Mouse (Mus musculus) lung, adult 18-20 months (tissue): ENCODE results near the gene Reep6.
"Not testable (repeated sequence)": the region's sequence is repeated elsewhere in the genome, so short reads cannot be mapped to it uniquely, and the experiment has no call there.

Experiments used
- DNase-seq, 2 experiments: peaks; one replicate each; pipeline ENCODE4 v3.0.0; 2022; ENCODE audit warnings: mixed read lengths in 2 of 2

Gene Reep6

DNA sequence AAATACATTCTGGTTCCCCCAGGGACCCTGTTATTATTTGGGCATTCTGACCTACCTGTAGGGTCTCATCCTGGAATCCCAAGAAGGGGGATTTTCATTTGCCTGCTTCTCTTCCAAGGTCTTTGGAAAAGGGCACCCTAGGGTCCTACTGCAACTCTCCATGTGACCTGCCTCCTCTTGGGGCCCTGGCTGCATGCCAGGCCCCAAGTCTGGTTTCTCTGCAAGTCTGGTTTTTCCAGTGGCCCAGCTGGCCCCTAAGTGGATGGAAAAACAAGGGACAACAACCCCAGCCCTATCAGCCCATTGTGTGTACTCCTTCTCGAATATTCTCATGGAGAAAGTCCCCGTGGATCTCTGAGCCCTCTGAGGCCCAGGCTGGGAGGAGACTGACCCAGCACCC is 1.1 kb downstream of the Reep6 start:
- peak; percentile 57 to 66 for DNase-seq

DNA sequence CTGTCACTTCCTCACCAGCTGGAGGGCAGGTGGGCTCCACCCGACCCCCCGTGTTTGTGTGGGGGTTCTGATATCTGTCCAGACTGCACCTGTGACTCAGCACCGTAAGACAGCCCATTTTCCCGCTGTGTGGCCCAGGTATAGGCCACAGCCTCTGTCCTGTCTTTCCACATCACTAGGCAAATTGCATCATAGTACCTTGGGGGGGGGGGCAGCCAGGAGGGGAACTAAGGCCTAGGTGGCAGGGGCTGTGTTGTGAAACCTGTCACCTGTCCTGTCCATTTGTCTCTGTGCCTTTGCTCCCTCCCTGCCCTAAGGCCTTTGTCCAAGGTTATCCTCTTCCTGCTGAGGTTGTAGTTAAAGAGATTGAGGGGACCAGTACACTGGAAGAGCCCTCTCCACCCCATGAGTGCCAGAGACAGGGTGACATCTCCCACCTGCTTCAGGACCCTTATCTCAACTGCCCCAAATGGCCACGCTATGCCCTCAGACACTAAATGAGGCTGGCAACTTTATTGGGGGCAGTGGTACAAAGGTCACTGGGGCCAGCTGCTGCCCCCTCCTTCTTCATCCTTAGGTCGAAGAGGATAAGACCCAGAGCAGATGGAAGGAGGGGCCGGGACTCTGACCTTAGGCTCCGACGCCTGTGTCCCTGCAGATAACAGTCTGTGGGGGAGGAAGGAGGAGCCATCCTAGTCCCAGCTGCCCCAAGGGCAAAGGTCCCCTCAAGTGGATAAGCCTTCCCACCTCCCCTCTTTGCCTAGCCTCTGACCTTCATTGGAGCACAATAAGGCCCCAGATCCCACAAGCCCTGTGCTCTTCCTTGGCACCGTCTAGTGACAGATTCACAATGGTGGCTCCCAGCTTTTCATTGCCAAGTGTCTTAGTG is 2.1 kb downstream of the Reep6 start:
- DNase-seq, result peak in 1 of 2 experiments; percentile 49

DNA sequence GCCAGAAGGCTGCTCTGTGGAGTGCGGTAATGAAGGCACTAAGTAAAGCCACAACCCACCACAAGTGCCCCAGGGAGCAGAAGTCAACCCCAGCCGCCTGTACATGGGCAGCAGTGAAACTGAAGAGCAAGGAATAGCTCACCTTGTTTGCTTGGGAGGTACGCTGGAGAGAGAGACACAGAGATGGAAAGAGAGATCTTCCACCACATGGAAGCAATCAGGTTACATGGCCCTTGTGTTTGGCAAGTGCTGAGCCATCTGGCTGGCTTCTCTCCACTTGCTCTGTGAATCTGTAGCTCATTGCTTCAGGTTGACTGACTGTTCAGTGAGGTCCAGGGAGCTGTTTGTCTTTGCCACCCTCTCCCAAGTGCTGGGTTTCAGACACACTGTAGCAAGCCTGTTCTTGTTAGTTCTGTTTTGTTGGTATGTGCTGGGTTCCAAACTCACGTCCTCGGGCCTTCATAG is 2.8 kb downstream of the Reep6 start:
- no peak for DNase-seq

DNA sequence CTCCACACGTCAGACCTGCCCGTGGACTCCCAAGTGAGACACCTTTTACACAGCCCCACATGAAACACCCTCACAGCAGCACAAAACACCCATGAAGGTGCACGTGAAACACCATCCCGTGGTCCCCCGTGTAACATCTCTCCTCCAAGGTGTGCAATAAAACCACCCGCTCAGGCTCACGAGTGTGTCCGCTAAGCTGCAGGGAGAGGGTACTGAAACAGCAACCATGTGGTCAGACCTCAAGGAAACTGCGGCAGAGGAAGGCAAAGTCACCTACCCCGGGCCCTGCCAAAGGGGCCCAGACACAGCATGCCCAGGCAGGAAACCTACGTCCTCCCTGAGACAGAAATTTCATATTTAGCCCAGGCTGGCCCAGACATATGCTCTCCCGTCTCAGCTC is 6.5 kb downstream of the Reep6 start:
- no peak for DNase-seq

DNA sequence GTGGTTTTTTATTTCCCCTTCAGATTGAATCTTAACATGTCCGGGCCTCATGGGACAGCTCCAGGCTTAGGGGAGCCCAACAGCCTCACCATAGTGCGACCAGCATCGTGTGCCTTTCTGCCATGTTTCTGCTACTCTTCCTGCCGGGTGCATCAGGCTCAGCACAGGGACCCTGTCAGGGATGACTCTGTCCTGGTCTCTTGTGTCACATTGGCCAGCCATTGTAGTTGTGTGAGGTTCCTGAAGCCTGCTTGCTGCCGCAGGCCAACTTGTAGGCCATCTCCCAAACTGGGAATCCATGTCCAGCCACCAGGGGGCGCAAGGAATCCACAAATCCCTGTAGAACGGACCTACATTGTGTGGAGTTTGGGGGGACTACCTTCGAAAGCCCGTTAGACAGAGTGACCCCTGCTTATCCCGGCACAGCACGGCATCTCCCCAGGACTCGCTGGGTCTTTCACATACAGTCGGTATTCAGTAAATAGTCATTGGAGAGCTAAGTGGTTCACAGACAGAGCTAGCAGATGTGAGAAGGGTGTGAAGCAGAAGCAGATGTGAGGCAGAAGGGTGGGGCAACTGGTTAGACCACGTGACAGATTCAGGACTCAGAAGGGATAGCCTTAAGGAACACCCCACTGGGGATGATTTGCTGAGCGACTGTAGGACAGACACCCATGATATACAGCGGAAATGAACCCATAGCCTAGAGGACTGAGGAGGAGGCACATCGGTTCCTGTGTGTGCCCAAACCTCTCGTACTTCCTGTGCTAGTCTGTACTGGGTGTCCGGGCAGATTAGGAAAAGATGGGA is 10.4 kb downstream of the Reep6 start:
- DNase-seq, result peak; percentile 82

DNA sequence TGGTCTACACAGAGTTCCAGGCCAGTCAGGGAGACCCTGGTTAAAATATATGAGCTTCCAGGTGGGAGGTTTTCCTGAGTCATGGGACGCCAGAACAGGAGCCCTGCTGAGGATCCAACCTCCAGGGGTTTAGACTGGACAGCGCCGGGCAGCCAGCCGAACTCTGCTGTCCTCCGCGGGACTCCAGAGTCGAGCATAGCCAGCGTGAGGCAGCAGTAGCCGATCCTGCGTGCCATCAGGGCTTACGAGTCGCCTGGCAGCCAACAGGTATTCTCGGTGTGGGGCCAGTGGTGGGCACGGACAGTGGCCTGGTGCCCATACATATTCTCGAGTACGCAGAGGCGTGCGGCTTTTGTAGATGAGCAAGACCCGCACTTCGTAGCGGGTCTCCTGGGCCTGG is 11.3 kb downstream of the Reep6 start:
- DNase-seq, result no peak

DNA sequence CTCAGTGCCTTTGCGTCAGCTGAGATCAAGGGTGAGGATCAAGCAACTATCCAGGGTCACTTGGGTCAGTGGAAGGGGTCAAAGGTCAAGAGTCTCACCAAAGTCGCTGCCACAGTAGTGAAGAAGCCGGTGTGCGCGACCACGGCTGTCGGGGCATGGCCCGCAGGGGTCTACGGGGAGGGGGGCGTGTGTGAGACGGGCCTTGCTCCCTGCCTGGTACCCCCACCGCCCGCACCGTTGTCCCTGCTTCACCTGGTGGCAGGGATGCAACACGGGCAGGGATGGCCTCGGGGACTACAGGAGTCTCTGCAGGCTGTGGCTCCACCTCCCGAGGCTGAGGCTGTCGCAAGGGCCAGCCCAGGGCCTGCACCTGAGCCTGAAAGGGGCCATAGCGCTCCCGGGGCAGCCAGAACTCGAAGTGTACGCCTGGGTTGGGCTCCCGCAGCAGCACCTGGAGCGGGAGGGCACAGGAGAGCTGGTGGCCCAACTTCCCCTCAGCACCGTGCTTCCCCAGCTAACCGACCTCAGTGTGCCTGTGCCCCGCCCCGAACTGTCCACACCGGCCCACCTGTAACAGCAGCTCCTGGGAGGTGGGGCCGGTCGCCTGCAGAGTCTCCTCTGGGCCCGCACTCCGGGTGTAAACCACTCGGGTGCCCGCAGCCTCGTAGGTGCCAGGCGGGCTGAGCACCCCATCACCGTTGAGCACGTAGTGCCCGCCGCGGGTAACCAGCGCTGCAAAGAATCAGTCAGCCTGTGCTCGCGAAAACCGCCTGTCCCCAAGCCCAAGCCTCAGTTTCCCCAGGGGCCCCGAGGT is 11.9 kb downstream of the Reep6 start:
- DNase-seq, result no peak

DNA sequence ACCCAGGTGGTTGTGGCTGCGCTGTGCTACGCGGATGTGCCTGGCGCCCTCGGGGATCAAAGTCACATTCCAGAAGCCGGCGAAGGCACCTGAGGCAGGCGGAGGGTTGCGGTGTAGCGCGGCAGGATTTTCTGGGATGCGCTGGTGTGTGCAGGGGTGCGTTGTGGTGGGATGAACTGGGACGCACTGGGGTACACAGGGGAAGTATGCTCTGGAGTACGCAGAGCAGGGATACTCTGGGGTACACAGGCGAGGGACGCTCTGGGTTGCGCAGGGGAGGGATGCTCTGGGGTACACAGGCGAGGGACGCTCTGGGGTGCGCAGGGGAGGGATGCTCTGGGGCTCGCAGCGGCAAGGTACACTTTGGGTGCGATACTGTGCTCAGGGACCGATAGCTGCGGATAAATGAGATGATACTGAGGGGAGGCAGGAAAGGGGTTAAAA is 12.6 kb downstream of the Reep6 start:
- no peak for DNase-seq

DNA sequence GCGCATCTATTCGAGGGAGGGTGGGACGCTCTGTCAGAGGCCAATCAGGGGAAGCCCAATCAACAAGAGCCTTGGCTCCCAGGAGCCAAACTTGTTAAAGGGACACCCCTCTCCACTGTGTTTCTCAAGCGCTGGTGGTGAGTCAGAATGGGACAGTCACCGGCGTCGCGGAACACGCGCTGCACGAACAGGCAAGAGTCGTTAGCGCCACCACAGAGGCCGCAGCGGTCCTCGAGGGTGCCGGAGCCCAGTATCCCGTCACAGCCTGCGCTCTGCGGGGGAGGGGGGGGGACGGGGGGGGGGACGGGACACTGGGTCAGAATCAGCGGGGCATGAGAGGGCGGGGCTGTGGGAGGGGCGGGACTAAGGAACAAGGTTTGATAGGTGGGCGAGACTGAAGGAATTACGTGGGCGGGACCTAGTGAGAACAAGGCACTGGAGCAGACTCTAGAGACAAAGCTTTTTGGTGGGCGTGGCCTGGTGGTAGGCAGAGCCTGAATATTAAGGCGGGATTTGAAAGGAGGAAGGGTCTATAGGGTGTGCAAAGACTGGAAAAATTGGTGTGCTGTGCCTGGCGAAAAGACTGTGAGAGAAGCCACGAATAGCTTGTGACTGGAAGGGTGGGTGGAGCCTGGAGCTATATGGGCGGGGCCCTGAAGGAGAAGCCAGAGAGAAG is 13.1 kb downstream of the Reep6 start:
- DNase-seq, result peak; percentile 56 to 74

DNA sequence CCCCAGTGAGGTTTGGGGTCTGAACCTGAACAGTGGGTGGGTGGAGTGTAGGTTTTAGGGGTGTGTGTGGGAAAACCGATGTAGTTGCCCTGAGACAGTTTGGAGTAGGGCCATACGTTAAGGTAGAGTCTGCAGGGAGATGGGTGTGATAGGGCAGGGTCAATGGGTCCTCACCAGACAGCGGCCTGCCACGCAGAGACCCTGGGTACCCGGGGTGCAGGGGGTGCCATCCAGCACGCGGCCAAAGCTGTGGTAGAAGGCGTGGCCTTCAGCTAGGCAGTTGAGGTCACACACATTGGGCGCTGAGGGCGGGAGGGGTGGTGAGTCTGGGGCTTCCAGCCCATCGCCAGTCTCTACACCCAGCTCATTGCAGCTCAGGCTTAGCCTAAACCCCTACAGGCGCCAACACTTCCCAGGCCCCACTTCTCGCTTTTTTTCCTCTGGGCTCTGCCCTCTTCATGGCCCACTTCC is 13.7 kb downstream of the Reep6 start:
- no peak for DNase-seq

DNA sequence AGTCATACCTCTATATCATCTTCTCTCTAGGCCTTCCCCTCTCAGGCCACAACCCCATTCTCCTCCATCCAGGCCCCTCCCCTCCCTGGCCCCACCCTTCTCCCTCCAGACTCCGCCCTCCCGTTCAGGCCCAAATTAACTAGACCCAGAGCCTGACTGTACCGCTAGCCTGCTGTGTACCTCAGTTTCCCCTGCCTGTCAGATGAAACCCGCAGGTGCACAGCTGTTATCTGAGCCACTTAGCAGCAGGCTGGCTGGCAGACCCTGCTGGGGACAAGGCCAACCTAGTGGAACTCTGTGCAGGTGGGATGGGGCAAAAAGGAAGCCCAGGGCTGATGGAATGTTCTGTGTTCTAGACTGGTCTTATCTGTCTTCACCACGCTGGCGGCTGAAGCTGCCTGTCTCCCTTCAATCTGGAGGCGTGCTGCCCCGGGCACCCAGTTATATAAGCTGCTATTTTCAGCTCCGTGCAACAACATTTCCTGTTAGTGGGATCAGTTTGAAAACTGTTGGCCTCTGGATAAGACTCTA is 14.4 kb downstream of the Reep6 start:
- peak; percentile 57 to 62 for DNase-seq

DNA sequence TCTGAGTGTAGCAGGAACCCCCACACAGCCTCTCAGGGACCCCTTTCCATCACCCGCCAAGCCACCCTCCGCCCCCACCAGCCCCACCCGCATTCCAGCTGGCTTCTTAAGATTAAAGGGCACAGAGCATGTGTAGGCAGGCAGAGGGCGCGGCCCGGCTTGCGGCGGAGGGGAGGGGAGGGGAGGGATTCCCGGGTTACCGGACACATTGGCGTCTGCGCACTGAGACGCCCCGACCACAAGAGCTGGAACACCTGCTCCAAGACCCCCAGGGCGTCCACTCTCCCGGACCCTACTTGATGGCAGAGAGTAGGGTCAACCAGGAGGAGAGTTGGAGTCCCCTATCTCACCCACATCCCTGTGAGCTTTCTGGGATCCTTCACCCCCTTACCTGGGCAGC is 15.4 kb downstream of the Reep6 start:
- peak; percentile 70 to 76 for DNase-seq

DNA sequence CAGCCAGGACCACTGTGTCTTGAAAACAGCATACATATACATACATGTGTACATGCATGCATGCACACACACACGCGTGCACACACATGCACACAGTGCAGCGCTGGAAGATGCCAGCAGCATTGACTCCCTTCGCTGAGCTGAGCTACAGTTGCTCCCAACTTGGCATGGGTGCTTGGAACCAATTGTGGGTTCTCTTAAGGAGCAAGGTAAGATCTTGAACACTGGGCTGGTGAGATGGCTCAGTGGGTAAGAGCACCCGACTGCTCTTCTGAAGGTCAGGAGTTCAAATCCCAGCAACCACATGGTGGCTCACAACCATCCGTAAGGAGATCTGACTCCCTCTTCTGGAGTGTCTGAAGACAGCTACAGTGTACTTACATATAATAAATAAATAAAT is 16.2 kb downstream of the Reep6 start:
- not testable (repeated sequence) for DNase-seq

DNA sequence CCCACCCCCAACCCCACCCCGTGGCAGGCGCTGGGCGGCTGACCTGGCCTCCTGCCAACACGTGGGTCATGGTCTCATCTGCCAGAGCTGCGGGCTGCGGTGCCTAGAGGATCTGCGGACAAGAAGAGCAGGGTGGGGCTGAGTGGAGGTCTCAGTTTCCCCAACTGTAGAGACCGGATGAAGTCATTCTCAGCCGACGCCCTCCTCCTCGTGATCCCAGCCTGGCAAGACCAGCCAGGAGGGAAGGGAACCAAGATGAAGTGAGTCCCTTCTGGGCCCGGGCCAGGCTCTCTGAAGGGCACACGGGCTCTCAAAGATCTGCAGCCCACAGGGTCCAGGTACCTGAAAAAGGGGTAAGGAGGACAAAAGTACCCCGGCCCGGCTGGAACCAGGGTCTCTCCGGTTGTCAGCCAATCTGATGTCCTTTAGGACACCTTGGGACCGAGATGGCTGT is 17.8 kb downstream of the Reep6 start:
- peak; percentile 65 to 66 for DNase-seq

DNA sequence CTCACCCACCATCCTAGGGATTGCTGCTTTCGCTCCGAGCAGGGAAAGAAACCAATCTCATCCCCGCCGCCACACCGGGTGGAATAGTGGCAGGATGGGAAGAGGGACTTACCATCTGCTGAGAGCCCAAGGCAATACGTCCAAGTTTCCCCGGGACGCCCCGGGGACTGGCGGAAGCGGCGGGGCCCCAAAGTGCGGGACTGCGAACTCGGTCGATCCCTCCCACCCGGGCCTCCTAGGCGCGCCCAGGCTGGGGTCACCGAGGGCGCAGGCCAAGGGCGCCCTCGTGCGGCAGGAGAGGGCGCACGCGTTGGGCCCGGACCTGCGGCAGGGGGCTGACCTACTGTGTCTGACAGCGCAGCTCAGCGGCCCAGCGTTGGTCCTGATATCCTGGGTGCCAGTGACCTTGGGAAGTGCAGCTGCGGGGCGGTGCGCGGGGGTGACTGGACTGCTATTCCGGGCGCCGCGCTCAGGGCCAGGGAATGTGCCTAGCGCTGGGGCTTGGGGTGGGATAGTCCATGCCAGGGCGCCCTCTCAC is 18.6 kb downstream of the Reep6 start, which contains the start of gene Adamtsl5:
Adamtsl5 (minus strand) TSS at position 169 of the 538 bp plus-strand sequence.
- DNase-seq, result peak; percentile 67 to 77

DNA sequence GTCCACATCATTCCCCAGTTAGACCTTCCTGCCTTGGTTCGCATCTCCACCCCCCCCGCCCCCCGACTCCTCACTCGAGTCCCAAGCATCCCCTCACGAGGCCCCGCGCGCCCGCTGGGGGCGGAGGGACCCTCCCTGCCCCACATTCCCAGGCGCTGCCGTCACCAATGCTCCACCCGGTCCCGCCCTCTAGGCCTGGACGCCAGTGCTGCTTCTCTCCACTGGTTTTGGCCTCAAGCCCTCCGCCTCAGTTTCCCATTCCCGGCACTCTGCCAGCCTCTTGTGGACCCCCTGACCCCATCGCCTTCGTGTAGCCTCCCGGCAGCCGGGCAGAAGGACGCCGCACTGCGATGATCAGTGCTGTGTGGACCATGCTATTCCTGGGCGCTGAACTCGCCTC is 19.2 kb downstream of the Reep6 start:
- DNase-seq, result peak in 1 of 2 experiments; percentile 35

DNA sequence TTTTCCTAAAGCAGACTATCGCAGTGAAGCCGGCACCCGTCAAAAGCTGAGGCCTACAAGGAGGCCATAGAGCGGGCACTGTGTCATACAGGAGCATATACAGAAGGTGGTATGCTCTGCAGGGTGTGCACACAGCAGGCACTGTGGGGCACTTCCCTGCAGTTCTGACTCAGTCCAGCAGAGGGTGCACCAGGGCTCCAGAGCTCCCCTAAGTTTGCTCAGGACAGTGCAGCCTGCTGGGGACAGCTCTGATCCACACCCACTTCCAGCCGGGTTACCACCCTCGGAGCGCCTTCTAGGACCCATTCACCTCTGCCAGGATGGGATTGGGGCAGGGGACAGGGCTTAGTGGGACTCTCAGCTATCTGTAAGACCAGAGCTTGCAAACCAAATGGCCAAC is 20.5 kb downstream of the Reep6 start:
- DNase-seq, result peak; percentile 81 to 83

DNA sequence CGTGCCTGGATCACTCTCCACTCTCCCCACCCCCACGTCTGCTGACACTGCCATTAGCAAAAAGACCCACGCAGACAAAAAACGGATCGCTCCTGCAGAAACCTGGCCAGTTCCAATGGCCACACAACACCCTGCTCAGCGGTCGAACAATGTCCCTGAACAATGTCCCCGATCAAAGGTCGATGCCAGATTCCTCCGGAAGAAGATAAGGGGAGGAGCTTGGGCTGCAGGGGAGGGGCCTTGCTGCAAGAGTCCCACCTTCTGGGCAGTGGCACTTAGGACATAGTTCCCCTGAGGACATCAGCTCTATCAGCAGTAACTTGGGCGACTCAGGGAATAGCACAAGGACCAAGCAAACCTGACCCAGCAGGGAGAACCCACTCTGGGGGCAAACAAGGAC is 22.1 kb downstream of the Reep6 start:
- no peak for DNase-seq

DNA sequence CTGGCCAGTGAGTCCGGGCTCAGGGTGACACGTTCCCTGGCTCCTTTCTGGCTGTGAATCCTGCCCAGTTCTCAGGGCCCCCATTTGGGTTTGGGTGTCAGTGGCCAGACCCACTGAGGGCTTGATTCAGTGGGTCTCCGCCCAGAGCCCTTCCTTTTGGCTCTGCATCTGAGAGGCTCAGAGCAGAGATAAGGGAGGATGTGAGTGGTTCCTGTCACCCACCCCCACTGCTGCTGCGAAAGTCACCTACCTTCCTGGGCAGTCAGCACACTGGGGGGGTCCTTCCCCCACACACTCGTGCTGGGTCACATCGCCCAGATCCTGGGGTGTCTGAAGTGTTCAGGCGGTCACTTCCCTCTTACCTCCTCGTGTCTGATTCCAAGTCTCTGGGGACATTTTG is 23.0 kb downstream of the Reep6 start:
- DNase-seq, result no peak

DNA sequence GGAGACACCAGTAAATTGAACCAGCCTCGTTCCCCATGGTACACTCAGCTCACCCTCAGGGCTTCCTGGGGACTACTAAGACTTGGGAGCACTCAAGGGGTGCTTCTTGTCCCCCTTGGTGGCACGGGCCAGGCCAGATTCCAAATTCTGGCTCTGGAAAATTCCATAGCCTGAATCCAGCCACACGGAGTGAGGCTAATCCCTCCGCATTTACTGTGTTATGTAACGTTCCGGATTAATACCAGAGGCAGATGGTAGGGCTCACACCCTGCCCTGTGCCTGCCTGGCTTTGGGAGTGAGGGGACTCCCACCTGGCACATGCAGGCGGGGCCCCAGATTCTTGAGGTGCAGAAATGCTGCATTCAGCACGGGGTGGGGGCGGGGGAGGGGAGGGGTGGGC is 25.7 kb downstream of the Reep6 start:
- no peak for DNase-seq

DNA sequence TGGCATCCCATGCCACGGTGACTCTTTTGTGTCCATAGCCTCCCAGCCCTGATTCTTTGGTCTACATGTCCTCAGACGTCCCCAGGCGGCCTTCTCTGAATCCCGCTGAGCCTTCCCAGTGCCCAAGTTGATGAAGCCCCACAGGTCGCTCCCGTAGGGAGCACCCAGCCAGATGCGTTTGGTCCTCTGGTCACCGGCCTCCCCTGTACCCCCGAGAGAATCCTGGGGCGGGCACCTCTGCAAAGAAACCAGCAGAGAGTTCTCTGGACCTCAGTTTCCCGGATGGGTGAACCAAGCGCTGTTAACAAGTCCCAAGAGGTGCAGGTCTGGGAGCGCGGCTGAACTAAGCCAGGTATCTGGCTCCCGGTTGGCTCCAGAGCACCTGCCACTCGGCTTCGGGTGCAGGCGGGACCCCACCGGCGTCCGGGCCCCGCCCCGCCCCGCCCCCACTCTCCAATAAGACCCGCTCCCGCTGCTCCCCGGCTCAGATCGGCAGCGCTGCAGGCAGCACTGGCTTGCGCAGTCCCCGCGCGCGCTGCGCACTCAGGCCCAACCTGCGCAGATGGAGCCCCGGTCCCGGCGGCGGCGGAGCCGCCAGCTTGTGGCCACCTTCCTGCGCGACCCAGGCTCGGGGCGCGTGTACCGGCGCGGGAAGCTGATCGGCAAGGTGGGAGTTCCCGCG is 26.4 kb downstream of the Reep6 start, which contains the start of gene Plk5:
Plk5 (plus strand) TSS at position 459 of the 682 bp plus-strand sequence.
- no peak for DNase-seq
